Mouse (Mus musculus): ENCODE measurements at regions not wholly inside any gene's neighbourhood (a gene's known extent, or its start where the extent isn't known, plus 50 kb on each side); places are given as distances from the start of the nearest gene placed in this dataset.

DNA sequence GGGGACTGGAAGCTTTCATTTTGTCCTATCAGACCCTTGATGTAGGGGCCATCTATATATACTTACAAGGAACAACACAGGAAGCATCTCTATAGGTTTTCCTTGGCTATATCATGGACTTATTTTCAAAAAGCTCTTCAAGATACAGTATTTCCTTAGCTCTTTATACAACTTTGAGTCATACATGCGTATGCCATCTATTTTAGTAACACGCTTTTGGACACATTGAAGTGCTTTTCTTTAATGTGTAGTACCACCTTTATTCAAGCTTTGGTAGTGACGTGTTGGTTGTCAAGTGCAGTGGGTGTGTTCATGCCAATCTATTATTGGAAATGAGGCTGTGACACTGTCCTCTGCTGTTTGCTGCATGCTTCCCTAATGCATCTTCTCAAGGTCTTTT lies 202.1 kb upstream of the Cdh6 start:
- Histone ChIP-seq H3K9ac (ENCODE audit: low read length) (no peak overlapping the region), H3K4me1 (ENCODE audit: control insufficient read depth, insufficient read depth, low read length) (no peaks in the 10 kb centered on the region), H3K27ac (ENCODE audit: low read depth, low read length) (no peak overlapping the region), H3K4me2 (ENCODE audit: low read length) (no peak overlapping the region), H3K9me3 (replicated peaks; ENCODE audit: control insufficient read depth, low read length) (no peaks in the 10 kb centered on the region), H3K4me3 (ENCODE audit: low read depth, low read length) (no peak overlapping the region), H3K36me3 (ENCODE audit: control insufficient read depth, insufficient read depth, low read length) (no peaks in the 10 kb centered on the region), H3K27me3 (replicated peaks; ENCODE audit: control insufficient read depth, insufficient read depth, low read length) (no peaks in the 10 kb centered on the region)
- 91% methylated on average over 3 of the region's 3 CpGs for WGBS
- ATAC-seq (no peak), DNase-seq (ENCODE audit: low spot score) (no peak)

DNA sequence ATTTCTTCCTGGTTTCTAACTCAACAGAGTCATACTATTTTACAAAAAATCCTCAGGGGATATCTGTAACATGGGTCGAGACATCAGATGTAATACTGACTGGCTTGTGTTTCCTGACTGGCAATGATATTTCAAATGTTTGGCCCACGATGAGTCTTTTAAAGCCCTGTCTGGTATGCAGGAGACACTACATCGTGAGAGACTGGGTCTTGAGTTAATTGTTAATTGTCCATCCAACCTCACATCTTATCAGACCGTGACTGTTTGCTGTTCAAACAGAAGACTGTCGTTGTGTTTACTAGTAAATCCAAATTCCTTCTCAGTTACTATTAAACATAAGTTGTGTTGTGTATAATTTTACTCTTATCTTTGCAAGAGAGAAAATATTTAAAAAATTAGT lies 195.3 kb upstream of the Cdh6 start:
- 87% methylated on average over 5 of the region's 5 CpGs for WGBS
- Histone ChIP-seq H3K9me3 (replicated peaks; ENCODE audit: control insufficient read depth, low read length) (no peaks in the 10 kb centered on the region), H3K9ac (ENCODE audit: low read length) (no peak overlapping the region), H3K4me1 (ENCODE audit: control insufficient read depth, insufficient read depth, low read length) (no peaks in the 10 kb centered on the region), H3K27ac (ENCODE audit: low read depth, low read length) (no peak overlapping the region), H3K36me3 (ENCODE audit: control insufficient read depth, insufficient read depth, low read length) (no peaks in the 10 kb centered on the region), H3K4me3 (ENCODE audit: low read depth, low read length) (no peak overlapping the region), H3K4me2 (ENCODE audit: low read length) (no peak overlapping the region), H3K27me3 (replicated peaks; ENCODE audit: control insufficient read depth, insufficient read depth, low read length) (no peaks in the 10 kb centered on the region)
- DNase-seq (ENCODE audit: low spot score) = no peak
- no peak for ATAC-seq

DNA sequence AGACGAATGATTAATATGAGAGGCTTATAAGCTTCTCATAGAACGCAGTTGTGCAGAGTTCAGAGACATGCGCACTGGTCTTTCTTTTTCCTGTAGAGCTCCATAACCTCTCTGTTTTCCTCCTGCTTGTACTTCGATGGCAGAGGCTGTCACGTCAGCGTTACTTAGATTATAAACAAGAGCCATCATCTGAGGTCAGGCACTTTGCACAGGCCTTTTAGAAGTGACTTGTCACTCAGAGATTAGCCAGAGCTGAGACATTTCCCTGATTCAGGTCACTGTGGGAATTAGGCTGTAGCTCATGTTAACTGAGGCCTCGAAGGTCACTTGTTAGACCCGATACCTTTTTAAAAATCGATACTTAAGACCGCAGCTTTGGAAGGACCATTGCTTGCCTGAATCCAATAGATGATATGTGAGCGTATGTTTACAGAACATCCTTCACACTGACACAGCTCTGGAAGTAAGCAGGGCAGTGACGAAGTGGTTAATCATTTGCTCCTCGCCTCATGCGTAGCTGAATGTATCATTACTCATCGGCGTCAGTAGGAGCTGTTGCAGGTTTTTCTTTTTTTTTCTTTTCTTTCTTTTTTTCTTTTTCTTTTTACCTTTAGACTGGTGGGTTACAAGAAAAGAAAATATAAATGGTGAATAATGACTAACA lies 193.9 kb upstream of the Cdh6 start:
- Histone ChIP-seq H3K27me3 (replicated peaks; ENCODE audit: control insufficient read depth, insufficient read depth, low read length) (no peaks in the 10 kb centered on the region), H3K4me2 (ENCODE audit: low read length) (no peak overlapping the region), H3K4me1 (ENCODE audit: control insufficient read depth, insufficient read depth, low read length) (no peaks in the 10 kb centered on the region), H3K9me3 (replicated peaks; ENCODE audit: control insufficient read depth, low read length) (no peaks in the 10 kb centered on the region), H3K36me3 (ENCODE audit: control insufficient read depth, insufficient read depth, low read length) (no peaks in the 10 kb centered on the region), H3K4me3 (ENCODE audit: low read depth, low read length) (no peak overlapping the region), H3K27ac (ENCODE audit: low read depth, low read length) (no peak overlapping the region), H3K9ac (ENCODE audit: low read length) (no peak overlapping the region)
- 91% methylated on average over 16 of the region's 16 CpGs for WGBS
- ATAC-seq = no peak
- no peak for DNase-seq (ENCODE audit: low spot score)

DNA sequence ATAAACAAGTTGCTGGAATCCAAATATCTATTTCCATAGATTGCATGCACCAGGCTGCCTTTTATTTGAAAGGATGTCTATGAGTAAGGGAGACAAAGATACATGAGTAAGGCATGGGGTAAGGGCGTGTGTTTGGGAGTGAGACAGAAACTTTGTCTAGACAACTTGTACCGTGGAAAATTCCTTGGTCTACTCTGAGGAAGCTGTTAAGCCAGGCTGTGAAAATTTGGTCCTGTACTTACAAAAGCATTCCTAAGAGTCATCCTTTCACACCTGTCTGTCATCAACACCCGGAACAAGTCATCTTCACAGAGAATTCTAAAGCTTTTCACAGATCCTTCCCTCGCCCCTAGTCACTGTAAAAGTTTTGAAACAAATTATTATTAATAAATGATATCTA lies 193.1 kb upstream of the Cdh6 start:
- Histone ChIP-seq H3K27me3 (replicated peaks; ENCODE audit: control insufficient read depth, insufficient read depth, low read length) (no peaks in the 10 kb centered on the region), H3K4me1 (ENCODE audit: control insufficient read depth, insufficient read depth, low read length) (no peaks in the 10 kb centered on the region), H3K27ac (ENCODE audit: low read depth, low read length) (no peak overlapping the region), H3K36me3 (ENCODE audit: control insufficient read depth, insufficient read depth, low read length) (no peaks in the 10 kb centered on the region), H3K4me3 (ENCODE audit: low read depth, low read length) (no peak overlapping the region), H3K9ac (ENCODE audit: low read length) (no peak overlapping the region), H3K4me2 (ENCODE audit: low read length) (no peak overlapping the region), H3K9me3 (replicated peaks; ENCODE audit: control insufficient read depth, low read length) (no peaks in the 10 kb centered on the region)
- ATAC-seq (no peak), DNase-seq (ENCODE audit: low spot score) (no peak)
- 88% methylated on average over 4 of the region's 4 CpGs for WGBS

DNA sequence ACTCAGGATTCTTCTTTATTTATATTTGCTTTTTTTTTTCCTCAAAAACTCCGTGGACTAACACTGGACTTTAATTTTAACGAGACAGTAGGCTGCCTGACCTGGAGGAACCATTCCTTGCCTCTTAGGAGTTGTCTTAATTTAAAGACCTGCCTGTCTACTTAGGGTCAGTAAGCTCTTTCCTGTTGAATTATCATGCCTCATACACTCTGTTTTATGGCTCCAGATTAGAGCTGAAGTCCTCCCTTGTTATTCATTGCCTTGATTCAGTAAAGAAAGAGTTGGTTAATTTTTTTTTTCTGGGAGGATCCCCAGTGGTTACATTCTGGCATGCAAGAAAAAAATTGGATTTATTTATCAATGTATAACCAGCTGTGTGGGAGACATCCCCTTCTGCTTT lies 187.3 kb upstream of the Cdh6 start:
- H3K4me2 ChIP-seq (ENCODE audit: low read length) = no peak overlapping the region
- WGBS = 51% methylated on average over 2 of the region's 2 CpGs
- DNase-seq (ENCODE audit: low spot score) = no peak
- no peaks in the 10 kb centered on the region for H3K27me3 ChIP-seq (replicated peaks; ENCODE audit: control insufficient read depth, insufficient read depth, low read length)
- no peak for ATAC-seq
- H3K36me3 ChIP-seq (ENCODE audit: control insufficient read depth, insufficient read depth, low read length) = no peaks in the 10 kb centered on the region
- no peak overlapping the region for H3K27ac ChIP-seq (ENCODE audit: low read depth, low read length)
- no peak overlapping the region for H3K9ac ChIP-seq (ENCODE audit: low read length)
- H3K9me3 ChIP-seq (replicated peaks; ENCODE audit: control insufficient read depth, low read length) = no peaks in the 10 kb centered on the region
- no peak overlapping the region for H3K4me3 ChIP-seq (ENCODE audit: low read depth, low read length)
- no peaks in the 10 kb centered on the region for H3K4me1 ChIP-seq (ENCODE audit: control insufficient read depth, insufficient read depth, low read length)

DNA sequence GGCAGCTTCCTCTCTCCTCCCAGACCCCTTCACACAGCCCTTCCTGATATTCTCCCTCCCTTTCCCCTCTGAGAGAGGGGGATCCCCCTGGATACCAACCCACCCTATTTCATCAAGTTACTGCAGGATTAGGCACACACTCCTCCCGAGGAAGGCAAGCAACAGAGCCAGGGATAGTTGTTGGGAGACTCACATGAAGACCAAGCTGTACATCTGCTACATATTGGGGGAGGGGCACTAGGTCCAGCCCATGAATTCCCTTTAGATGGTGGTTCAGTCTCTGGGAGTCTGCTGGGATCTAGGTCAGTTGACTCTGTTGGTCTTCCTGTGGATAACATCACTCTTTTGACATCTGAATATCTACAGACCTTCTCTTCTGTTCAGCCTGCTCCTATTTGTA lies 185.6 kb upstream of the Cdh6 start:
- Histone ChIP-seq H3K9ac (ENCODE audit: low read length) (no peak overlapping the region), H3K4me2 (ENCODE audit: low read length) (no peak overlapping the region), H3K27ac (ENCODE audit: low read depth, low read length) (no peak overlapping the region), H3K36me3 (ENCODE audit: control insufficient read depth, insufficient read depth, low read length) (no peaks in the 10 kb centered on the region), H3K4me1 (ENCODE audit: control insufficient read depth, insufficient read depth, low read length) (no peaks in the 10 kb centered on the region), H3K4me3 (ENCODE audit: low read depth, low read length) (no peak overlapping the region), H3K9me3 (replicated peaks; ENCODE audit: control insufficient read depth, low read length) (no peaks in the 10 kb centered on the region), H3K27me3 (replicated peaks; ENCODE audit: control insufficient read depth, insufficient read depth, low read length) (no peaks in the 10 kb centered on the region)
- DNase-seq (ENCODE audit: low spot score) = no peak
- 50% methylated on average over 1 of the region's 1 CpGs for WGBS
- no peak for ATAC-seq

DNA sequence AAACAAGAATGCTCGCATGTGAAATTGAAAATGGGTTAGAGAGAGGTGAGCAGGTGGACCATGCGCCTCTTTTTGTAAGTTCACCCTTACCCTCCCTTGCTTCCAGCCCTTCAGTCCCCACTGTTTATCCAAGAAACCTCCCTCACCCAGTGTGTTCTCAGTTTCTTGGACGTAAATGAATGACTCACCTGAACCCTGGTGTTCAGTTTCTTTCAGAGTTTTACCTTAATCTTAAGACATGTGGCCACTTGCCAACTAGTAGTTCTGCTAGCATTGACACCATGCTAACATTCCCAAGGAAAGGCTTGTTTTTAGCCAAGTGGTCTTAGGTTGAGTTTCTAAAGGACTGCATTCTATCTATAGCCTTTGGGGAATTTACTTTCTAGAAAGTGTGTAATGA lies 176.8 kb upstream of the Cdh6 start:
- no peak for ATAC-seq
- 84% methylated on average over 3 of the region's 3 CpGs for WGBS
- H3K4me1 ChIP-seq (ENCODE audit: control insufficient read depth, insufficient read depth, low read length) = no peaks in the 10 kb centered on the region

DNA sequence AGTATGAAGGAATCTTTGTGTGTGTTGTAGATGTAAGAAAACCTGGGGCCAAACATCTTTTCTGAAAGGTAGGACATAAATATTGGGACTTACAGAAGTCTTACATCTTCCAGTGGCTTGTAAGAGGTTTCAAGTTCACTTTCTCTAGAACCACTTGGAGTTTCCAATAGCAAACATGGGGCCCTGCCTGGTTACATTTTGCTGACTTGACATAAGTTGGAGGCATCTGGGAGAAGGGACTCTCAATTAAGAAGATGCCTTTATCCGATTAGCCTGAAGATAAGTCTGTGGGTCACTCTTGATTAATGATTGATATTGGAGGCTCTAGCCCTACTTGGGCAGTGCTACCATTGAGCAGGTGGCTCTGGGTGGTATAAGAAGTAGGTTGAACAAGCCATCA lies 162.9 kb upstream of the Cdh6 start:
- Histone ChIP-seq H3K36me3 (ENCODE audit: control insufficient read depth, insufficient read depth, low read length) (no peaks in the 10 kb centered on the region), H3K4me1 (ENCODE audit: control insufficient read depth, insufficient read depth, low read length) (no peaks in the 10 kb centered on the region), H3K4me3 (ENCODE audit: low read depth, low read length) (no peak overlapping the region), H3K27me3 (replicated peaks; ENCODE audit: control insufficient read depth, insufficient read depth, low read length) (no peaks in the 10 kb centered on the region), H3K9ac (ENCODE audit: low read length) (no peak overlapping the region), H3K27ac (ENCODE audit: low read depth, low read length) (no peak overlapping the region), H3K4me2 (ENCODE audit: low read length) (no peak overlapping the region), H3K9me3 (replicated peaks; ENCODE audit: control insufficient read depth, low read length) (no peaks in the 10 kb centered on the region)
- ATAC-seq = no peak
- DNase-seq (ENCODE audit: low spot score) = no peak
- WGBS = 91% methylated on average over 1 of the region's 1 CpGs

More for the DNA sequence above, 176.8 kb upstream of the Cdh6 start:
- Histone ChIP-seq H3K9ac (ENCODE audit: low read length) (no peak overlapping the region), H3K36me3 (ENCODE audit: control insufficient read depth, insufficient read depth, low read length) (no peaks in the 10 kb centered on the region), H3K4me3 (ENCODE audit: low read depth, low read length) (no peak overlapping the region), H3K9me3 (replicated peaks; ENCODE audit: control insufficient read depth, low read length) (no peaks in the 10 kb centered on the region), H3K4me2 (ENCODE audit: low read length) (no peak overlapping the region), H3K27ac (ENCODE audit: low read depth, low read length) (no peak overlapping the region), H3K27me3 (replicated peaks; ENCODE audit: control insufficient read depth, insufficient read depth, low read length) (no peaks in the 10 kb centered on the region)
- no peak for DNase-seq (ENCODE audit: low spot score)

DNA sequence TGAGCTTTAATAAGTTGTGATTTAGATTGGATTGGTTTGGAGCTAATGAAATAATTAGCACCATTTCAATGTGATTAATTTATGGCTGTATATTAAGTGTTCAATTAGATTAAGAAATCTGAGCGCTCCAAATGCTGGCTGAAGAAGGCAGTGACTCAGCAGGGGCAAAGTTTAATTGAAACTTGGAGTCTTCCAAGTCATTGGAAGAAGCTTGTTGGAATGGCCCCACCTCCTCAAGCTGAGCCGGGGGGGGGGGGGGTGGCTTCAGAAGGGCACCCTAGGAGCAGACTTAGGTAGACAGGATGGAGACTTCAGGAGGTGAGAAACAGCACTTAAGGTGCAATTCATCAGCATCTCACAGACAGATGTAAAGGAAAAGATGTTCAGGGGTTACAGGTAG lies 151.0 kb upstream of the Cdh6 start:
- no peaks in the 10 kb centered on the region; the same call in 1 of the 2 replicates for H3K4me1 ChIP-seq (ENCODE audit: control insufficient read depth, insufficient read depth, low read length)
- no peaks in the 10 kb centered on the region for H3K27me3 ChIP-seq (replicated peaks; ENCODE audit: control insufficient read depth, insufficient read depth, low read length)
- no peak overlapping the region for H3K4me3 ChIP-seq (ENCODE audit: low read depth, low read length)
- H3K9me3 ChIP-seq (replicated peaks; ENCODE audit: control insufficient read depth, low read length) = no peaks in the 10 kb centered on the region
- H3K4me2 ChIP-seq (ENCODE audit: low read length) = no peak overlapping the region
- no peak overlapping the region for H3K9ac ChIP-seq (ENCODE audit: low read length)
- 24% methylated on average over 2 of the region's 2 CpGs for WGBS
- ATAC-seq = no peak
- DNase-seq (ENCODE audit: low spot score) = no peak
- H3K36me3 ChIP-seq (ENCODE audit: control insufficient read depth, insufficient read depth, low read length) = no peaks in the 10 kb centered on the region
- H3K27ac ChIP-seq (ENCODE audit: low read depth, low read length) = no peak overlapping the region

Measured in forebrain, embryonic 14.5 days (tissue).